In the genomic region with DNA sequence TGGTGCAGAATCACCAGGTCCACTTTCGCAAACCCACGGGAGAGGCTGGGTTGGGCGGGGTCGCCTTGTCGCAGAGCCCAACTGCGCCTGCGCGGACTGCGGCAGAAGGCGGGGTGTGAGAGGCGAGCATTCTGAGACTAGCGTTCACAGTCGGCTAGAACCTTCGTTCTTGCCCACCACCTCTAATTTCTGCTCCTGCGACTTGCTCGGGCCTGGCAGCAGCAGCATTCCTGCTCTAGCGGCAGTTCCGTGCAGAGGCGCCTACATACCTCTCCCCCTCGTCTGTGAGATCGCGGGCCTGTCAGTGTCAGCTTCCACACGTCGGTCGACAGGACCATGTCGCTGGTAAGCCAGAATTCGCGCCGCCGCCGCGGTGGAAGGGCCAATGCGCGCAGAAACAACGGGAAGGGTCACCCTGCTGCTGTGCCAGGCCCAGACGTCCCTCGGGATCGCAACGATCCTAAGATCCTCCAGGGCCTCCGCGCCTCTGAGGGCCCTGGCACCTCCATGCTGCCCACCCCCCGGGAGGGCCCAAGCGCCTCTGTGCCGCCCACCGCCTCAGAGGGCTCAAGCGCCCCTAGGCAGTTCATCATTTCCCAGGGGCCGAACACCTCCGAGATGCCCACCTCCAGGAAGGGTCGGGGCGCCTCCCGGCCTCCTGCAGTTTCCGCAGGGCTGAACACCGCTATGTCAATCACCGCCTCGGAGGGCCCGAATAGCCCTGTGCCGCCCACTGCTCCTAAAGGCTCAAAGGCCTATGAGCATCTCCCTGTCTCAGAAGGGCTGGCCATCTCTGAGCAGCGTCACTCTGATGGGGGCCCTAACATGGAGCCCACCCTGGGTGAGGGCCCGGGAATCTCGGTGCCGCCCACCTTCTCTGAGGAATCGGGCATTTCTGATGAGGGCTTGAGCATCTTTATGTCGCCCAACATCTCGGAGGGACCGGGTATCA, we compare ENCODE assay signal across 8 mouse cellular contexts. TPM values are rescaled to one million over a fixed set of nuclear protein-coding genes. Genes with fewer than 3 reads are reported as not detected.
DNase-seq lines count a peak whose midpoint lies in the region; ATAC-seq and TF ChIP-seq lines count a peak whose summit lies in the region.

TSS of gene Magee1 (plus strand) at position 104 of the 952 bp plus-strand sequence.

- H3K27ac ChIP-seq in lung, embryonic 15.5 days = no peak within 1 kb of the TSS
- peak within 1 kb of the TSS; percentile 63 for H3K27ac ChIP-seq in olfactory bulb, adult 2 months (ENCODE audit: insufficient read depth, low read depth, low read length)
- no peak within 1 kb of the TSS for H3K27ac ChIP-seq in thymus, adult 2 months (ENCODE audit: control insufficient read depth, insufficient read depth, low read length)

- peak; percentile 55 for DNase-seq in MN1 (ENCODE audit: low spot score)
- DNase-seq in cerebellum, adult 8-10 months = peak; percentile 89
- DNase-seq in layer of hippocampus, adult 9-10 months (ENCODE audit: low spot score) = peak; percentile 48
- DNase-seq in thymus, adult 2 months = peak; percentile 67

- ATAC-seq in frontal cortex, adult (ENCODE audit: low TSS enrichment) = peak; percentile 68
- peak; percentile 60 to 74 for ATAC-seq in hematopoietic stem cell, adult 5-6 weeks (replicated peaks in 1 of 2; ENCODE audit: insufficient read depth in 1 of 2, low FRiP score in 2 of 2, low TSS enrichment in 1 of 2, low read depth in 1 of 2, poor library complexity in 2 of 2, severe bottlenecking in 2 of 2)
- ATAC-seq in lung, embryonic 15.5 days (ENCODE audit: borderline replicate concordance, extremely low read depth, low FRiP score, low TSS enrichment) = peak; percentile 75

- H3K4me3 ChIP-seq in lung, embryonic 15.5 days = peak within 1 kb of the TSS; percentile 56
- H3K4me3 ChIP-seq in olfactory bulb, adult 2 months (ENCODE audit: insufficient read depth, low read depth, low read length) = peak within 1 kb of the TSS; percentile 82
- peak within 1 kb of the TSS; percentile 95 for H3K4me3 ChIP-seq in thymus, adult 2 months (ENCODE audit: control insufficient read depth, insufficient read depth, low read length)

- H3K9me3 ChIP-seq in lung, embryonic 15.5 days = no peaks in the 10 kb centered on the region

- H3K4me1 ChIP-seq in lung, embryonic 15.5 days = peaks cover 3% of the 10 kb centered on the region; the same call in 1 of the 2 replicates
- peaks cover 11% of the 10 kb centered on the region for H3K4me1 ChIP-seq in olfactory bulb, adult 2 months (ENCODE audit: control insufficient read depth, insufficient read depth, low read length)
- H3K4me1 ChIP-seq in thymus, adult 2 months (replicated peaks; ENCODE audit: control insufficient read depth, insufficient read depth, low read length) = peaks cover 3% of the 10 kb centered on the region; the same call in 1 of the 2 replicates

- peak within 1 kb of the TSS; percentile 91 for H3K4me2 ChIP-seq in lung, embryonic 15.5 days

- TF ChIP-seq POLR2A in olfactory bulb, adult 2 months (IDR thresholded peaks at IDR 0.05; ENCODE audit: insufficient read depth, low read depth, low read length) = peak; percentile 65; the same call in 1 of the 2 replicates
- TF ChIP-seq POLR2A in thymus, adult 2 months (IDR thresholded peaks at IDR 0.05; ENCODE audit: control insufficient read depth, extremely low read depth, insufficient read depth, low read length, poor library complexity) = no peak

- WGBS in lung, embryonic 15.5 days = 14% methylated on average over 64 of the region's 65 CpGs
- 15% methylated on average over 65 of the region's 65 CpGs for WGBS in olfactory bulb, adult 2 months
- WGBS in thymus, adult 2 months = 2% methylated on average over 65 of the region's 65 CpGs

- no peak for TF ChIP-seq CTCF in olfactory bulb, adult 2 months (IDR thresholded peaks at IDR 0.05; ENCODE audit: insufficient read depth, low read depth, low read length)
- no peak for TF ChIP-seq CTCF in thymus, adult 2 months (IDR thresholded peaks at IDR 0.05; ENCODE audit: borderline replicate concordance, control insufficient read depth, extremely low read depth, insufficient read depth, low read length, poor library complexity)

- peaks cover 34% of the 10 kb centered on the region for H3K27me3 ChIP-seq in lung, embryonic 15.5 days
- H3K27me3 ChIP-seq in thymus, adult 2 months (ENCODE audit: control insufficient read depth, insufficient read depth, low read length) = no peaks in the 10 kb centered on the region

- peak within 1 kb of the TSS; percentile 54 for H3K9ac ChIP-seq in lung, embryonic 15.5 days

- H3K36me3 ChIP-seq in lung, embryonic 15.5 days = no peaks in the 10 kb centered on the region
- H3K36me3 ChIP-seq in thymus, adult 2 months (ENCODE audit: control insufficient read depth, insufficient read depth, low read length) = no peaks in the 10 kb centered on the region

RNA-seq across cellular contexts. Expression of gene Magee1, which starts in this region (rescaled TPM):
- total RNA-seq in hematopoietic stem cell, adult 5-6 weeks (2017) = 1.2 and 5.2 TPM in 2 replicates
- 16.5 and 17.5 TPM in 2 replicates for polyA plus RNA-seq in lung, embryonic 15.5 days (2015; fragmentation: Nextera tagmentation; extraction: Ambion mirVana)
- not detected in 2 replicates for polyA plus RNA-seq in olfactory bulb, adult 2 months (2012; ENCODE audit: insufficient read depth, insufficient read length, low replicate concordance, missing spikeins)
- 5.7 and 6.7 TPM in 2 replicates for polyA plus RNA-seq in thymus, adult 2 months (2012; rRNA removed)
